Mouse (Mus musculus): ENCODE measurements at regions not wholly inside any gene's neighbourhood (a gene's known extent, or its start where the extent isn't known, plus 50 kb on each side); places are given as distances from the start of the nearest gene placed in this dataset.

GRCm38 (mm10) chr6:17157270-17157669, 92.3 kb downstream of the Tes start:
- Histone ChIP-seq H3K9me3 (ENCODE audit: low read length) (0 out of 2 replicates have a peak, but pooled peaks cover 3% of the 10 kb centered on the region), H3K9ac (replicated peaks; ENCODE audit: low read length, poor library complexity, severe bottlenecking) (no peak overlapping the region), H3K4me2 (ENCODE audit: low read depth, low read length, poor library complexity, severe bottlenecking) (no peak overlapping the region), H3K36me3 (ENCODE audit: insufficient read depth, low read length) (no peaks in the 10 kb centered on the region), H3K4me3 (ENCODE audit: low read depth, low read length) (no peak overlapping the region), H3K27ac (ENCODE audit: low read depth, low read length) (no peak overlapping the region), H3K27me3 (ENCODE audit: insufficient read depth, low read length) (no peaks in the 10 kb centered on the region), H3K4me1 (ENCODE audit: insufficient read depth, low read length) (no peaks in the 10 kb centered on the region)
- WGBS: 89% methylated on average over 6 of the region's 6 CpGs
- ATAC-seq (ENCODE audit: low FRiP score): no peak
- no peak for TF ChIP-seq CTCF (IDR thresholded peaks at IDR 0.05)
- no peak for DNase-seq (ENCODE audit: low spot score)

- H3K4me3 ChIP-seq (ENCODE audit: low read depth, low read length): peak overlapping the region; percentile 20
- peak overlapping the region; percentile 35 for H3K4me2 ChIP-seq (ENCODE audit: low read depth, low read length, poor library complexity, severe bottlenecking)
- peak overlapping the region; percentile 26 for H3K27ac ChIP-seq (ENCODE audit: low read depth, low read length)
- DNase-seq (ENCODE audit: low spot score): peak; percentile 79
- peak; percentile 35; the same call in 1 of the 2 replicates for ATAC-seq (ENCODE audit: low FRiP score)
- no peaks in the 10 kb centered on the region for H3K9me3 ChIP-seq (ENCODE audit: low read length)
- 28% methylated on average over 18 of the region's 18 CpGs for WGBS
- H3K36me3 ChIP-seq (ENCODE audit: insufficient read depth, low read length): no peaks in the 10 kb centered on the region
- no peaks in the 10 kb centered on the region for H3K27me3 ChIP-seq (ENCODE audit: insufficient read depth, low read length)
- no peak for TF ChIP-seq CTCF (IDR thresholded peaks at IDR 0.05)
- peaks cover 10% of the 10 kb centered on the region; the same call in 1 of the 2 replicates for H3K4me1 ChIP-seq (ENCODE audit: insufficient read depth, low read length)
- 0 out of 2 replicates have a peak overlapping the region, but pooled peaks have one; percentile 19 for H3K9ac ChIP-seq (replicated peaks; ENCODE audit: low read length, poor library complexity, severe bottlenecking)
Observed at GRCm38 (mm10) chr6:17169971-17170781, 105.2 kb downstream of the Tes start.

- 0 out of 2 replicates have a peak overlapping the region, but pooled peaks have one; percentile 24 for H3K9ac ChIP-seq (replicated peaks; ENCODE audit: low read length, poor library complexity, severe bottlenecking)
- 20% methylated on average over 7 of the region's 7 CpGs for WGBS
- H3K27ac ChIP-seq (ENCODE audit: low read depth, low read length): peak overlapping the region; percentile 26
- peak overlapping the region; percentile 20 for H3K4me3 ChIP-seq (ENCODE audit: low read depth, low read length)
- no peaks in the 10 kb centered on the region for H3K27me3 ChIP-seq (ENCODE audit: insufficient read depth, low read length)
- H3K4me1 ChIP-seq (ENCODE audit: insufficient read depth, low read length): peaks cover 10% of the 10 kb centered on the region; the same call in 1 of the 2 replicates
- peak overlapping the region; percentile 35 for H3K4me2 ChIP-seq (ENCODE audit: low read depth, low read length, poor library complexity, severe bottlenecking)
- H3K9me3 ChIP-seq (ENCODE audit: low read length): no peaks in the 10 kb centered on the region
- TF ChIP-seq CTCF (IDR thresholded peaks at IDR 0.05): no peak
- DNase-seq (ENCODE audit: low spot score) (no peak), ATAC-seq (ENCODE audit: low FRiP score) (peak; percentile 2; the same call in 1 of the 2 replicates)
- no peaks in the 10 kb centered on the region for H3K36me3 ChIP-seq (ENCODE audit: insufficient read depth, low read length)
Observed at GRCm38 (mm10) chr6:17170782-17171272, 105.9 kb downstream of the Tes start.

GRCm38 (mm10) chr6:17171273-17172011, 106.5 kb downstream of the Tes start:
- Histone ChIP-seq H3K4me2 (ENCODE audit: low read depth, low read length, poor library complexity, severe bottlenecking) (peak overlapping the region; percentile 35), H3K4me1 (ENCODE audit: insufficient read depth, low read length) (peaks cover 10% of the 10 kb centered on the region; the same call in 1 of the 2 replicates), H3K27me3 (ENCODE audit: insufficient read depth, low read length) (no peaks in the 10 kb centered on the region), H3K27ac (ENCODE audit: low read depth, low read length) (peak overlapping the region; percentile 26), H3K4me3 (ENCODE audit: low read depth, low read length) (no peak overlapping the region), H3K9me3 (ENCODE audit: low read length) (no peaks in the 10 kb centered on the region), H3K36me3 (ENCODE audit: insufficient read depth, low read length) (no peaks in the 10 kb centered on the region), H3K9ac (replicated peaks; ENCODE audit: low read length, poor library complexity, severe bottlenecking) (0 out of 2 replicates have a peak overlapping the region, but pooled peaks have one; percentile 24)
- no peak for TF ChIP-seq CTCF (IDR thresholded peaks at IDR 0.05)
- DNase-seq (ENCODE audit: low spot score): peak; percentile 81
- ATAC-seq (ENCODE audit: low FRiP score): peak; percentile 88
- 10% methylated on average over 17 of the region's 17 CpGs for WGBS

GRCm38 (mm10) chr6:17172050-17172449, 107.1 kb downstream of the Tes start:
- Histone ChIP-seq H3K9ac (replicated peaks; ENCODE audit: low read length, poor library complexity, severe bottlenecking) (no peak overlapping the region), H3K4me1 (ENCODE audit: insufficient read depth, low read length) (peaks cover 10% of the 10 kb centered on the region; the same call in 1 of the 2 replicates), H3K9me3 (ENCODE audit: low read length) (no peaks in the 10 kb centered on the region), H3K36me3 (ENCODE audit: insufficient read depth, low read length) (no peaks in the 10 kb centered on the region), H3K27ac (ENCODE audit: low read depth, low read length) (peak overlapping the region; percentile 26; the same call in 1 of the 2 replicates), H3K4me3 (ENCODE audit: low read depth, low read length) (no peak overlapping the region), H3K27me3 (ENCODE audit: insufficient read depth, low read length) (no peaks in the 10 kb centered on the region), H3K4me2 (ENCODE audit: low read depth, low read length, poor library complexity, severe bottlenecking) (no peak overlapping the region)
- ATAC-seq (ENCODE audit: low FRiP score) (peak; percentile 4), DNase-seq (ENCODE audit: low spot score) (peak; percentile 5)
- 22% methylated on average over 1 of the region's 1 CpGs for WGBS
- TF ChIP-seq CTCF (IDR thresholded peaks at IDR 0.05): no peak
